Mouse (Mus musculus) embryonic facial prominence, embryonic 12.5 days (tissue): ENCODE results near the gene Lpxn. TPM values are rescaled to one million over a fixed set of nuclear protein-coding genes. Genes with fewer than 3 reads are reported as not detected.

Experiments used
- ATAC-seq: fragments of 200-750 bp; cut with Nextera tagmentation; 2 replicates; pipeline ENCODE4 v1.8.0; 2017; ENCODE audit not compliant: insufficient number of reproducible peaks, insufficient read depth, low FRiP score, low TSS enrichment
- H3K27ac ChIP-seq: fragments of 300-500 bp; sonication (generic); 2 replicates; pipeline ENCODE4 v1.5.1; 2016; ENCODE audit warnings: mild to moderate bottlenecking
- H3K27me3 ChIP-seq: fragments of 300-500 bp; sonication (generic); 2 replicates; pipeline ENCODE4 v1.6.1; 2016; ENCODE audit warnings: mild to moderate bottlenecking, moderate library complexity
- H3K36me3 ChIP-seq: fragments of 300-500 bp; sonication (generic); 2 replicates; pipeline ENCODE4 v1.6.1; 2016; ENCODE audit warnings: mild to moderate bottlenecking
- H3K4me1 ChIP-seq: fragments of 300-500 bp; sonication (generic); 2 replicates; pipeline ENCODE4 v1.6.1; 2016
- H3K4me2 ChIP-seq: fragments of 300-500 bp; sonication (generic); replicated peaks from 2 replicates; pipeline ENCODE4 v1.6.1; 2016; ENCODE audit warnings: mild to moderate bottlenecking, moderate library complexity
- H3K4me3 ChIP-seq: fragments of 300-500 bp; sonication (generic); 2 replicates; pipeline ENCODE4 v1.5.1; 2016; ENCODE audit warnings: mild to moderate bottlenecking
- H3K9ac ChIP-seq: fragments of 300-500 bp; sonication (generic); 2 replicates; pipeline ENCODE4 v1.6.1; 2016; ENCODE audit warnings: mild to moderate bottlenecking, moderate library complexity
- H3K9me3 ChIP-seq: fragments of 300-500 bp; sonication (generic); 2 replicates; pipeline ENCODE4 v1.6.1; 2016; ENCODE audit warnings: mild to moderate bottlenecking, moderate library complexity
- whole genome bisulfite sequencing: fragments of 180-500 bp; shearing (Covaris S2); methylation state at CpG from one replicate; pipeline ENCODE4 v1.1.7; 2016; 5-methylcytosine and 5-hydroxymethylcytosine counted together
- polyA plus RNA-seq: library from polyadenylated mRNA; unstranded; fragments of >200 nt; fragmentation: Nextera tagmentation; extraction: Ambion mirVana; gene quantifications from 2 replicates; pipeline ENCODE4 v1.2.1, GENCODE M21; 2016

Gene Lpxn
- polyA plus RNA-seq, 1 experiment from 2014 or later, result 1.1 TPM

DNA sequence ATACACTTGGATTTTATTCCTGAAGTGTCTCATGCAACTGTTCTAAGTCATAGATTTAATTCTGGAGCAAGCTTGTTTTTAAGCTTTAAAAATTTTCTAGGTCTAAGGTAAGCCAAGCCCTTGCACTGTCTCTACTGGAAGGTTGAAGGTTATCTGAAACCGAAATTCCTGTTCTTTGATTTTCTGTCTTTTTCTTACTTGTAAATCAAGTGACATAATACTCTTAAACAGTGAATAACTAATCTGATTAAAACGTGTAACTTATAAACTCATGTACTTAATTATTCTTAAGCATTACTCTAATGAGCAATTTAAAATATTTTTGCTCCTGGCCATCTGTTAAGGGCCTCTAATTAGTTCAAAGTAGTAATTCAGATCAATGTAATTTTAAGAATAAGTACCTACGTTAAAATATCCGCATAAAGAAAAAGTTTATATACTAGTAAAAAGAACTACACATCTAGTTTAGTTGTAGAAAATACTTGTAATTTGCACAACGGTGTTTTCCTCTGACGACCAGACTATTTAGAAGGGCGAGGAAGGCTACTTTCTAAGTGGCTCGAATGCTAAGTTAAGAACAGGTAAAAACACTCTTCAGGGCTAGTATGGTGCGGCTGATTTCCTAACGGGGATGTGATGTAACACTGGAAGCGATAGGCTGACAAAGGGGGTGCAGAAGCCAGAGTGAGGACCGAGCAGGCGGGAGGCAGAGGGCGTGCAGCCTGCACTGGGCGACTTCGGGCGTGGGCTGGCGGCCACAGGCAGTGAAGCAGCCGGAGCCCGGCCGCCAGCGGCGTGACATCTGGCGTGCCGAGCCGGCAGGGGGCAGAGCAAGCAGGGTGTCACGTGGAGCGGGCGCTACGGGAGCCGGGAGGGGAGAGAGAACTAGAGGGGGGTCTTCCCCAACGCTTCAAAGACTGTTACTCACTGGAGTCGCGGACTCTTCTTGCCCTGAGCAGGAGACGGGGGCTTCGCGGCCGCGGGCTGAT is 1.6 kb upstream of the Lpxn start:
- 0 out of 2 replicates have a peak, but pooled peaks cover 5% of the 10 kb centered on the region for H3K4me1 ChIP-seq
- no peaks in the 10 kb centered on the region for H3K27me3 ChIP-seq
- H3K36me3 ChIP-seq, result no peaks in the 10 kb centered on the region
- WGBS, result 3% methylated on average over 26 of the region's 39 CpGs
- peak overlapping the region; percentile 60 for H3K4me2 ChIP-seq
- peak overlapping the region; percentile 86 for H3K4me3 ChIP-seq
- H3K9ac ChIP-seq, result peak overlapping the region; percentile 97
- H3K27ac ChIP-seq, result peak overlapping the region; percentile 99
- no peaks in the 10 kb centered on the region for H3K9me3 ChIP-seq
- ATAC-seq, result peak; percentile 53

DNA sequence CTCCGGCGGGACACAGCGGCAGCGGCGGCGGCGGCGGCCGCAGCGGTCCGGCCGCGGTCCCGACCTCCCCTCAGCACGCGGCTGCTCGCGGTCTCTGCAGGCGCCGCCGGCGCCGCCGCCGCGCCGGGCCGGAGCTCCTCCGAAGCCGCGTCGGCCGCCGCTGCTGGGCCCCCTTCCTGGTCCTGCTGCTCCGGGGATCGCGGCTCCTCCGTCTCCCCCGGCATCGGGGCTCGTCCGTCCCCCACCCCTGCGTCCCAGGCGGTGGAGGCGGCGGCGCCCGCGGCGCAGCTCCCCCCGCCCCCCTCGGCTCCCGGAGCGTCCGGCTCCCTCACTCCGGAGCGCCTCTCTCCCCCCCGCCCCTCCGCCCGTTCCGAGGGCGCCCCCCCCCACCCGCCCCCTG is 883 bp upstream of the Lpxn start:
- 2% methylated on average over 9 of the region's 63 CpGs for WGBS
- Histone ChIP-seq H3K9me3 (no peaks in the 10 kb centered on the region), H3K27me3 (no peaks in the 10 kb centered on the region), H3K4me3 (peak overlapping the region; percentile 86), H3K4me1 (0 out of 2 replicates have a peak, but pooled peaks cover 5% of the 10 kb centered on the region), H3K4me2 (peak overlapping the region; percentile 60), H3K27ac (peak overlapping the region; percentile 99), H3K36me3 (no peaks in the 10 kb centered on the region), H3K9ac (peak overlapping the region; percentile 97)
- ATAC-seq, result peak; percentile 18

DNA sequence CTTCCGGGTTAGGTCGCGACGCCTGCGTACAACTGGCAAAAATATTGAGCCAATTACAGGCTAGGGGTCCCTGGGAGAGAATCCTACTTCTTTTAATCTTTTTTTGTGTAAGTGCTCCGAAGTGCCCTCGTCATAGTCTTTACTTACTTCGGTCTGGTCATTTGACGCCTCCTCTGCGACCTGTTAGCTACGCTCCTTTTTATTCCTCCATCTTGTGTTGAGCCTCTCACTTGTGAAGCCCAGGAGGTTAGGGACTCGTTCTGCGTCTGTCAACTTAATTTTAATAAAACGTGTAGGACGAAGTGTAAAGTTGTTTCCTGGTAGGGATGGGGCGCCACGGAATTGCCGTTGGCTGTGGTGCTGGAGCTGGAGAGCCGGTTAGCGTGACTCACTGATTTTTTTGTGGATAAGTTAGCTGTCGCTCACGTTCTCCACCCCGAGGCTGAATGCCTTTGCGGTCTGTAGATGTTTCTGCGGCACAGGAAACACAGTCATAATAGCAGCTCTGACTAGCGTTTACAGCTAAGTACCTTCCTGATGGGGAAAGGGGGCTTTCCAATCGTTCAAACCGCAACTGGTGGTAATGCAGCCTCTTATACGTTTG is 437 bp downstream of the Lpxn start:
- Histone ChIP-seq H3K9me3 (no peaks in the 10 kb centered on the region), H3K27me3 (no peaks in the 10 kb centered on the region), H3K4me1 (0 out of 2 replicates have a peak, but pooled peaks cover 5% of the 10 kb centered on the region), H3K27ac (peak overlapping the region; percentile 99), H3K4me2 (peak overlapping the region; percentile 59), H3K9ac (peak overlapping the region; percentile 47), H3K4me3 (peak overlapping the region; percentile 86), H3K36me3 (no peaks in the 10 kb centered on the region)
- ATAC-seq, result peak; percentile 10; the same call in 1 of the 2 replicates
- WGBS, result under 1% methylated on average over 29 of the region's 29 CpGs

DNA sequence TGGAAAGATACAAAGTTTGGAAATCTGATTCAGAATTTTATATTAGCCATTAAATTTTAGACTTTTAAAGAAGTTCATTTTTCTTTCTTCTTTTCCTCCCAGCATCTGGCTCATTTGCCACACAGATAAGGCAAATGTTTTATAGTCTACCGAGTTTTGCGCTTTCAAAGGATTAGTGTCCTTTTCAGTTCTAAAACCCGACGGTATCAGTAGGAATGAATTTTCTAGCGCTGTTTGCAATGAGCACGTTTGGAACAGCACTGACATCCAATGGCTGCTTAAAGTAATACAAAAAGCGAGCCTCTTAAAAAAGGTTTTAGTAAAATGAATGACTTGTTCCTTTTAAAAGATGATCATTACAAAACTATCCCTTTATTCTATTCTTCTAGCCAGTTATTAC is 1.1 kb downstream of the Lpxn start:
- Histone ChIP-seq H3K9me3 (no peaks in the 10 kb centered on the region), H3K36me3 (no peaks in the 10 kb centered on the region), H3K9ac (peak overlapping the region; percentile 47), H3K27me3 (no peaks in the 10 kb centered on the region), H3K4me1 (0 out of 2 replicates have a peak, but pooled peaks cover 5% of the 10 kb centered on the region), H3K4me2 (peak overlapping the region; percentile 59), H3K27ac (peak overlapping the region; percentile 99), H3K4me3 (peak overlapping the region; percentile 86)
- under 1% methylated on average over 7 of the region's 7 CpGs for WGBS
- ATAC-seq, result no peak

DNA sequence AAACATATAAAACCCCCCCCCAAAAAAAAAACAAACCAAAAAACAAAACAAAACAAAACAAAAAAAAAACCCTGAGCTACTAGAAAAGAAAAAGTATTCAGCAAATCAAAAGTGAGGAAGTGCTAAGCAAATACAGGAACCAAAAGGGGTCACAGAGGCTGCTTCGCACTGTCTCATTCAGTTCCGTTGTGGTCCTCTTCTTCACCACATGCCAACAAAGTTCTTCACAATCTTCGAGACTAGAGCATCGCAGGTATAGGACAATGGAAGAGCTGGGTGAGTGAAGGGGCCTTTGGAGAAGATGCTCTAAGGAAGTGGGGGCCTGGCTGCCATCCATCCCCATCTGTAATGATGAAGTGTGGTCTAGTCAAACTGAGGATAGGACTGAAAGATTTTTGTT is 2.4 kb downstream of the Lpxn start:
- ATAC-seq, result no peak
- 84% methylated on average over 4 of the region's 4 CpGs for WGBS
- Histone ChIP-seq H3K9ac (no peak overlapping the region), H3K36me3 (no peaks in the 10 kb centered on the region), H3K27ac (no peak overlapping the region), H3K4me3 (no peak overlapping the region), H3K4me2 (no peak overlapping the region), H3K4me1 (no peaks in the 10 kb centered on the region), H3K27me3 (no peaks in the 10 kb centered on the region), H3K9me3 (no peaks in the 10 kb centered on the region)

DNA sequence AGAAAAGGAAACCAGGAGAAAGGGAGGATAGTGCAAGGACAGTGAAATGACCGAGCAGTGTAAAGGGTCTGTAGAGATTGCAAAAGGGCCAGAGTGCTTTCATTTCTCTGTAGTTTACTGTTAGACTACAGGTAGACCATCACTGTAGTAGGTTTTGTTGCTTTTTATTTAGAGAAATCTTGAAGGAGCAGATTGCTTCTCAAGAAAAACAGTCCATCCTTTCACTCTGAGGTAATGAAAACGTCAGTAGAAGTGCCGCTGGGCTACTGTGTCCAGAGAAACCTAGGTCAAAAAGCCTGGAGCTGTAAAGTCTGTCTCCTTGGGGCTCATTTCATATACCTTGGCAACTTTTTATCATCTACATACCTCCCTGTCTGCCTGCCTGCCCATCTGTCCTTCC is 3.1 kb downstream of the Lpxn start:
- no peaks in the 10 kb centered on the region for H3K4me1 ChIP-seq
- H3K27me3 ChIP-seq, result no peaks in the 10 kb centered on the region
- no peak overlapping the region for H3K27ac ChIP-seq
- no peaks in the 10 kb centered on the region for H3K9me3 ChIP-seq
- WGBS, result 85% methylated on average over 3 of the region's 3 CpGs
- no peak overlapping the region for H3K4me3 ChIP-seq
- no peak overlapping the region for H3K9ac ChIP-seq
- no peak for ATAC-seq
- H3K36me3 ChIP-seq, result no peaks in the 10 kb centered on the region
- H3K4me2 ChIP-seq, result no peak overlapping the region

DNA sequence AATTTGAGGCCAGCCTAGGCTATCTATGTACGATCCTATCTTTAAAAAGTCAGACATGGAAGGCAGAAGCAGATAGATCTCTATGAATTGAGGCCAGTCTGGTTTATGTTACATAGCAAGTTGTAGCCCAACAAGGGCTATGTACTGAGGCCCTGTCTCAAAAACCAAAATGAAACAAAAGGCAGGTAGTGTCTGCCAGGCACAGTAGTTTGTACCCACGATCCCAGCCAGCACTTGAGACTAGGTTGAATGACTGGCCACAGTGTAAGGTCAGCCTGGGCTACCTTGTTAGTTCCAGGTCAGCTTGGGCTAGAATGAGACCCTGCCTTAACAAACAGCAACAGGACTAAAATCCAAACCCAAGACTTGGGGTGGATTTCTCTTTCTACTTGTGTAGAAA is 4.6 kb downstream of the Lpxn start:
- no peak overlapping the region for H3K9ac ChIP-seq
- H3K4me1 ChIP-seq, result no peaks in the 10 kb centered on the region
- WGBS, result 77% methylated on average over 2 of the region's 2 CpGs
- no peak for ATAC-seq
- no peak overlapping the region for H3K4me2 ChIP-seq
- no peak overlapping the region for H3K4me3 ChIP-seq
- no peak overlapping the region for H3K27ac ChIP-seq
- H3K9me3 ChIP-seq, result no peaks in the 10 kb centered on the region
- H3K36me3 ChIP-seq, result no peaks in the 10 kb centered on the region
- no peaks in the 10 kb centered on the region for H3K27me3 ChIP-seq

DNA sequence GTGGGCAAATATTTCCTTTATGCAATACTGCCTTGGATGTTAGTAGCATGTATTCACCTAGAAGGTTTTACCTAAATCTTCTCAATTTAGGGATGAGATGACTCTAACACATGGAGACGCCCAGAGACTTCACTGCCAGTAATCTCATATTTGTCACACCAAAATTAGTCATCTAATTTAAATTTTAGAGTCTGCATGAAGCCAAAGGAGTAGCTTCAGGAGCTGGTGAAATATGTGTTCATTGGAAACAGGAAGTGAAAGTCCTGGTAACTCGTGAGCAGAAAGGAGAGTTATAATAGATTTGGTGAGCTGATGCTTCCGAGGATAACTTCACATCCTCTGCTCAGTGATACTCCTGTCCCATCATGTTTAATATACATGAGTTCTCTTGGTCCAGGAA is 5.1 kb downstream of the Lpxn start:
- Histone ChIP-seq H3K4me2 (no peak overlapping the region), H3K27ac (no peak overlapping the region), H3K4me3 (no peak overlapping the region), H3K4me1 (no peaks in the 10 kb centered on the region), H3K36me3 (no peaks in the 10 kb centered on the region), H3K27me3 (no peaks in the 10 kb centered on the region), H3K9me3 (no peaks in the 10 kb centered on the region), H3K9ac (no peak overlapping the region)
- ATAC-seq, result no peak
- 76% methylated on average over 3 of the region's 3 CpGs for WGBS

DNA sequence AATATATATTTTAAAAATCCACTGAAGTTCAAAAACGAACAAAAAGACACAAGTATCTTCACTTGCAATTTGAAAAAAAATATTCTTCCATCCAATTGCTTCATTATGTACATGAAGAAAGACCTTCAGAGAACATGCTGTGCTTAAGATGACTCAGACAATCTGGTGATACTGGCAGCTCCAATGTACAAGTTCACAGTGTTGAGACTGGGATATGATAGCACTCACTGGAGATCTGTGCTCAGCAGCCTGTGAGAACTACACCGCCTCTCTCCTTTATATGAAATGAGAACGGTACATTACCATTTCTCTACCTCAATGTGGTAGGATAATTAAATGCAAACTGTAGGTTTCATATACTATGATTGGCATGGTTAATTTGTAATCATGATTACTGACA is 6.8 kb downstream of the Lpxn start:
- no peaks in the 10 kb centered on the region for H3K36me3 ChIP-seq

DNA sequence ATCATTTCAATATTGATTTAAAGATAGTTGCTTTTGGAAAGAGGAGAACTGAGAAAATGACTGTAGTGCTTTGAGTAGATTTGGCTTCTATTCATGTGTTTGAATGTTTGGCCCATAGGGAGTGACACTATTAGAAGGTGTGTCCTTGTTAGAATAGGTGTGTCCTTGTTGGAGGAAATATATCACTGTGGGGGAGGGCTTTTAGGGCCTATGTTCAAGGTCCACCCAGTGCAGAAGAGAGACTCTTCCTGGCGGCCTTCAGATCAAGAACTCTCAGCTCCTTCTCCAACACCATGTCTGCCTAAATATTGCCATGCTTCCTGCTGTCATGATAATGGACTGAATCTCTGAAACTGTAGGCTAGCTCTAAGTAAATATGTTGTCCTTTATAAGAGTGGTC is 8.2 kb downstream of the Lpxn start:
- Histone ChIP-seq H3K4me3 (no peak overlapping the region), H3K27ac (no peak overlapping the region), H3K4me1 (no peaks in the 10 kb centered on the region), H3K27me3 (no peaks in the 10 kb centered on the region), H3K9me3 (no peaks in the 10 kb centered on the region), H3K9ac (no peak overlapping the region), H3K4me2 (no peak overlapping the region), H3K36me3 (no peaks in the 10 kb centered on the region)
- no peak for ATAC-seq
- WGBS, result 85% methylated on average over 1 of the region's 1 CpGs

More for the DNA sequence above, 6.8 kb downstream of the Lpxn start:
- Histone ChIP-seq H3K4me3 (no peak overlapping the region), H3K27ac (no peak overlapping the region), H3K4me1 (no peaks in the 10 kb centered on the region), H3K9me3 (no peaks in the 10 kb centered on the region), H3K9ac (no peak overlapping the region), H3K27me3 (no peaks in the 10 kb centered on the region), H3K4me2 (no peak overlapping the region)
- no peak for ATAC-seq
- 73% methylated on average over 3 of the region's 3 CpGs for WGBS

DNA sequence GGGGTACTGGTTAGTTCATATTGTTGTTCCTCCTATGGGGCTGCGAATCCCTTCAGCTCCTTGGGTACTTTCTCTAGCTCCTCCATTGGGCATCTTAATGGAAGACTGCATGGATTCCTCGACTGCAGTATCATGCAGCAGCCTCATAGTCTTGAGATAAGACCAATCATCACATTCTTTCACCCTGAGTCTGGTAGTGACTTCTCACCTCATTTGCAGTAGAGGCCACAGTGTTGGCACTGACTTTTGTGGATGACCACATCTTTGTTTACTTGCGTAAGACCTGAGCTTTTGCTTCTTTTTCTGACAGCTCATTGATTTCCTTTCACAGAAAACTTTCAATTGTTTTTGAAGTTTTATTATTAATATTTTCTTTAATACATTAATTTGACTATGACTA is 9.7 kb downstream of the Lpxn start:
- 83% methylated on average over 3 of the region's 3 CpGs for WGBS
- ATAC-seq, result no peak
- no peaks in the 10 kb centered on the region for H3K4me1 ChIP-seq
- H3K27ac ChIP-seq, result no peak overlapping the region
- H3K4me2 ChIP-seq, result no peak overlapping the region
- no peaks in the 10 kb centered on the region for H3K9me3 ChIP-seq
- H3K9ac ChIP-seq, result no peak overlapping the region
- no peak overlapping the region for H3K4me3 ChIP-seq
- H3K27me3 ChIP-seq, result no peaks in the 10 kb centered on the region
- no peaks in the 10 kb centered on the region for H3K36me3 ChIP-seq

DNA sequence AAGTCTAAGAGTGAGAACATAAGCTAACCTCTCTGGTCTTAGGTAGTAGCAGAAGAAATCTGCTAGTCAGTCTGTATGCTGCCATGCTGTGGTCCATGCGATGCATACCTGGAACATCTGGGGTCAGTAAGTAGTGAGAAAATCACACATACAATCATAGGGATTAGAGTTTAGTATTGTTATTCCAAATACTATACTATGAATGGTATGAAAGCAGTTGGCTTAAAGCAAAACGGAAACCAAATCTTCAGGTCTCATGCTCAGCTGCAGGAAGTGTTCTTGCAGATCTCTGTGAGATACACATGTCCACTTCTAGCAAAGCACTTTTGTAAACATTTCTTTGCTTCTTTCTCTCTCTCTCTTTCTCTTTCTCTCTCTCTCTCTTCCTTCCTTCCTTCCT is 10.2 kb downstream of the Lpxn start:
- no peaks in the 10 kb centered on the region for H3K9me3 ChIP-seq
- 70% methylated on average over 2 of the region's 2 CpGs for WGBS
- no peaks in the 10 kb centered on the region for H3K27me3 ChIP-seq
- no peak for ATAC-seq
- no peak overlapping the region for H3K9ac ChIP-seq
- H3K4me3 ChIP-seq, result no peak overlapping the region
- no peaks in the 10 kb centered on the region for H3K4me1 ChIP-seq
- no peaks in the 10 kb centered on the region for H3K36me3 ChIP-seq
- H3K4me2 ChIP-seq, result no peak overlapping the region
- H3K27ac ChIP-seq, result no peak overlapping the region
